Mouse (Mus musculus) stomach, embryonic 16.5 days (tissue): ENCODE data around the gene Sde2. TPM values are rescaled to one million over a fixed set of nuclear protein-coding genes. Genes with fewer than 3 reads are reported as not detected.

Experiments
- polyA plus RNA-seq: library from polyadenylated mRNA; unstranded; fragments of >200 nt; fragmentation: Nextera tagmentation; extraction: Ambion mirVana; gene quantifications from 2 replicates; pipeline ENCODE4 v1.2.1, GENCODE M21; 2015

Gene Sde2
- polyA plus RNA-seq, 1 experiment from 2014 or later = 34.9 TPM

Other genes with a start within 250 kb of the Sde2 start
- 15.3 and 15.9 TPM in 2 replicates for gene Lin9, start 210.0 kb upstream of the Sde2 start, polyA plus RNA-seq
- not detected in 2 replicates for gene Mixl1, start 154.1 kb upstream of the Sde2 start, polyA plus RNA-seq
- 19.2 and 21.0 TPM in 2 replicates for gene Acbd3, start 125.1 kb upstream of the Sde2 start, polyA plus RNA-seq
- 1,948 and 2,131 TPM in 2 replicates for gene H3f3a, start 37.2 kb upstream of the Sde2 start, polyA plus RNA-seq
- 0.35 TPM in 1 of 2 replicates, not detected in the other for gene Lefty2, start 42.0 kb downstream of the Sde2 start, polyA plus RNA-seq
- 99.6 and 105 TPM in 2 replicates for gene Pycr2, start 53.2 kb downstream of the Sde2 start, polyA plus RNA-seq
- 4.0 and 4.2 TPM in 2 replicates for gene Lefty1, start 83.9 kb downstream of the Sde2 start, polyA plus RNA-seq
- 29.2 and 35.3 TPM in 2 replicates for gene Tmem63a, start 91.2 kb downstream of the Sde2 start, polyA plus RNA-seq
- gene Ephx1, start 169.8 kb downstream of the Sde2 start, polyA plus RNA-seq = 16.9 and 19.6 TPM in 2 replicates
- gene 9130409I23Rik, start 200.1 kb downstream of the Sde2 start, polyA plus RNA-seq = 0.09 TPM in 1 of 2 replicates, not detected in the other